In the genomic region with DNA sequence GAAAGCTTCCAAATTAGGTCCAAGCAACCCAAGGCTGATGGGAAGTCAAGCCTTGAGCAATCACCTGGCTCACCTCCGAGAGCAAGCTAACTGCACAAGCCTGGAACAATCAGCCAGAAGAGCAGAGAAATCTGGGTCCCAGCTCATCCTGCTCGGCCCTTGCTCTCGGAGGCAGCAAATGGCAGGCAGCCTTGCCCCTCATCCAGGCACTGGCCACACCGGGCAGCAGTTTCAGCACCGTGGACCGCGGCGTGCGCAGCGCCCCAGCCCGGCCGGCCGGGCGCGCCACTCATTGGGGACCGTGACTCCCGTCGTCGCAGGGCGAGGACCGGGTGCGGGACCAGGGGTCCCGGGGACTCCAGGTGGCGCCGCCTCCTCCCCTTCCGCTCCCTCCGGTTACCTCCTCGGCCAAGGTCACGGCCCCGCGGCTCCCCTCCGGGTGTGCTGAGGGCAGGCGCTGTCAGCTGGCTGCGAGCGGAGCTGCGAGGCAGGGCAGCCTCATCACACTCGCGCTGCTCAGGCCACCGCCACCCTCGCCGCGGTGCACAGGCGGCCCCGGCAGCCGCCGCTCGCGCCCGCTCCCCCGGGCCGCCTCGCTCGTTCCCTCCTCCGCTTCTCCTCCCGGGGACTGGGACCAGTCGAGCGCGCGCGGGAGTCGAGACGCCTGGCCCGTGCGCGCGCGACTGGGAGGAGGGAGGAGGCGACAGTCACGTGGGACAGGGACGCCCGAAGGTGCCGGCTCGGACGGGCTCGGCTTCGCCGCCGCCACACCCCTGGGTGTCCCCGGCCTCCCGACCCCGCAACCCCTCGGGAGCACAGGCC, we compare ENCODE assay signal across 8 mouse cellular contexts. TPM values are rescaled to one million over a fixed set of nuclear protein-coding genes. Genes with fewer than 3 reads are reported as not detected.
DNase-seq lines count a peak whose midpoint lies in the region; ATAC-seq and TF ChIP-seq lines count a peak whose summit lies in the region.

Rgs7 (minus strand) TSS at position 640 of the 822 bp plus-strand sequence.

- peak; percentile 96 for ATAC-seq in hindbrain, embryonic 12.5 days (ENCODE audit: low FRiP score)
- ATAC-seq in lung, postnatal 0 days = peak; percentile 81

- peak within 1 kb of the TSS; percentile 87 for H3K27ac ChIP-seq in hindbrain, embryonic 12.5 days
- no peak within 1 kb of the TSS for H3K27ac ChIP-seq in lung, postnatal 0 days (ENCODE audit: low read length)

- TF ChIP-seq EP300 in lung, postnatal 0 days (IDR thresholded peaks at IDR 0.05) = no peak

- H3K9ac ChIP-seq in hindbrain, embryonic 12.5 days = peak within 1 kb of the TSS; percentile 83
- H3K9ac ChIP-seq in lung, postnatal 0 days (replicated peaks; ENCODE audit: low read depth) = no peak within 1 kb of the TSS

- H3K4me2 ChIP-seq in hindbrain, embryonic 12.5 days (replicated peaks) = peak within 1 kb of the TSS; percentile 70
- peak within 1 kb of the TSS; percentile 87 for H3K4me2 ChIP-seq in lung, postnatal 0 days (replicated peaks; ENCODE audit: low read depth, low read length)

- peaks cover 10% of the 10 kb centered on the region; the same call in 1 of the 2 replicates for H3K27me3 ChIP-seq in hindbrain, embryonic 12.5 days
- H3K27me3 ChIP-seq in lung, postnatal 0 days (replicated peaks; ENCODE audit: insufficient read depth, low read length) = 0 out of 2 replicates have a peak, but pooled peaks cover 16% of the 10 kb centered on the region

- whole genome bisulfite sequencing in hindbrain, embryonic 12.5 days = under 1% methylated on average over 64 of the region's 82 CpGs
- under 1% methylated on average over 47 of the region's 82 CpGs for WGBS in lung, postnatal 0 days

- TF ChIP-seq CTCF in lung, postnatal 0 days (IDR thresholded peaks at IDR 0.05) = 0 out of 2 replicates have a peak, but pooled peaks have one; percentile 11

- H3K9me3 ChIP-seq in hindbrain, embryonic 12.5 days (replicated peaks) = no peaks in the 10 kb centered on the region
- H3K9me3 ChIP-seq in lung, postnatal 0 days (ENCODE audit: low read length) = no peaks in the 10 kb centered on the region

- DNase-seq in Muller cell, postnatal 12 days (ENCODE audit: inconsistent ontology term) = peak; percentile 75
- peak; percentile 88 for DNase-seq in cerebellum, adult 9-11 months
- peak; percentile 50 to 79 for DNase-seq in frontal cortex, postnatal 10 days (ENCODE audit: low spot score in 2 of 2)
- DNase-seq in layer of hippocampus, postnatal 25 days (ENCODE audit: extremely low spot score in 1 of 2, low spot score in 1 of 2) = peak; percentile 66 to 76
- peak; percentile 50 for DNase-seq in lung, postnatal 0 days (ENCODE audit: low spot score)
- peak; percentile 16 for DNase-seq in retina, adult 2 months (ENCODE audit: low read depth, low spot score)
- peak; percentile 16 to 58 for DNase-seq in urinary bladder, adult 18-20 months (ENCODE audit: low spot score in 2 of 2)

- H3K4me1 ChIP-seq in hindbrain, embryonic 12.5 days = 0 out of 2 replicates have a peak, but pooled peaks cover 9% of the 10 kb centered on the region
- H3K4me1 ChIP-seq in lung, postnatal 0 days (ENCODE audit: insufficient read depth, low read depth, low read length) = no peaks in the 10 kb centered on the region

- H3K36me3 ChIP-seq in hindbrain, embryonic 12.5 days = no peaks in the 10 kb centered on the region
- H3K36me3 ChIP-seq in lung, postnatal 0 days (ENCODE audit: insufficient read depth, low read length) = no peaks in the 10 kb centered on the region

- H3K4me3 ChIP-seq in hindbrain, embryonic 12.5 days = peak within 1 kb of the TSS; percentile 61
- peak within 1 kb of the TSS; percentile 41 for H3K4me3 ChIP-seq in lung, postnatal 0 days (ENCODE audit: low read depth, low read length)

RNA-seq across cellular contexts. Expression of gene Rgs7, which starts in this region (rescaled TPM):
- polyA plus RNA-seq in hindbrain, embryonic 12.5 days (2016; fragmentation: Nextera tagmentation; extraction: Ambion mirVana) = 10.6 and 13.0 TPM in 2 replicates
- 10 to 100 TPM; 76.8 to 80.3 TPM for total RNA-seq in layer of hippocampus, postnatal 25 days (2021)
- 0.06 and 0.20 TPM in 2 replicates for polyA plus RNA-seq in lung, postnatal 0 days (2015; fragmentation: Nextera tagmentation; extraction: Ambion mirVana)

Comparison
In these comparisons a context has a peak if more than half of its experiments do, and no peak if none do; other contexts are left out.
1. Peak in DNase-seq, ATAC-seq, H3K4me3 ChIP-seq and H3K4me2 ChIP-seq in lung, postnatal 0 days; RNA of the gene not detected or under 1 TPM.
2. DNase-seq: peak in every context shown above with its lines; median percentile 88 in cerebellum, adult 9-11 months; 75 in Muller cell, postnatal 12 days; 71 in layer of hippocampus, postnatal 25 days; 64 in frontal cortex, postnatal 10 days; 50 in lung, postnatal 0 days; 37 in urinary bladder, adult 18-20 months; 16 in retina, adult 2 months.